Mouse (Mus musculus) neural tube, embryonic 12.5 days (tissue): ENCODE measurements at regions not wholly inside any gene's neighbourhood (a gene's known extent, or its start where the extent isn't known, plus 50 kb on each side); places are given as distances from the start of the nearest gene placed in this dataset.

Experiments
- ATAC-seq: fragments of 200-750 bp; cut with Nextera tagmentation; 2 replicates; pipeline ENCODE4 v1.8.0; 2017; ENCODE audit warnings: low read depth, mild to moderate bottlenecking, moderate TSS enrichment, moderate library complexity; ENCODE audit not compliant: low FRiP score
- H3K27ac ChIP-seq: fragments of 300-500 bp; sonication (generic); 2 replicates; pipeline ENCODE4 v1.5.1; 2016
- H3K27me3 ChIP-seq: fragments of 300-500 bp; sonication (generic); replicated peaks from 2 replicates; pipeline ENCODE4 v1.6.1; 2016; ENCODE audit warnings: mild to moderate bottlenecking
- H3K36me3 ChIP-seq: fragments of 300-500 bp; sonication (generic); 2 replicates; pipeline ENCODE4 v1.6.1; 2016; ENCODE audit warnings: mild to moderate bottlenecking
- H3K4me1 ChIP-seq: fragments of 300-500 bp; sonication (generic); 2 replicates; pipeline ENCODE4 v1.6.1; 2016
- H3K4me2 ChIP-seq: fragments of 300-500 bp; sonication (generic); replicated peaks from 2 replicates; pipeline ENCODE4 v1.6.1; 2016; ENCODE audit warnings: mild to moderate bottlenecking
- H3K4me3 ChIP-seq: fragments of 300-500 bp; sonication (generic); 2 replicates; pipeline ENCODE4 v1.5.1; 2016
- H3K9ac ChIP-seq: fragments of 300-500 bp; sonication (generic); 2 replicates; pipeline ENCODE4 v1.6.1; 2016; ENCODE audit warnings: mild to moderate bottlenecking
- H3K9me3 ChIP-seq: fragments of 300-500 bp; sonication (generic); 2 replicates; pipeline ENCODE4 v1.6.1; 2016; ENCODE audit warnings: mild to moderate bottlenecking
- WGBS: fragments of 180-500 bp; shearing (Covaris S2); methylation state at CpG from one replicate; pipeline ENCODE4 v1.1.7; 2016; 5-methylcytosine and 5-hydroxymethylcytosine counted together

DNA sequence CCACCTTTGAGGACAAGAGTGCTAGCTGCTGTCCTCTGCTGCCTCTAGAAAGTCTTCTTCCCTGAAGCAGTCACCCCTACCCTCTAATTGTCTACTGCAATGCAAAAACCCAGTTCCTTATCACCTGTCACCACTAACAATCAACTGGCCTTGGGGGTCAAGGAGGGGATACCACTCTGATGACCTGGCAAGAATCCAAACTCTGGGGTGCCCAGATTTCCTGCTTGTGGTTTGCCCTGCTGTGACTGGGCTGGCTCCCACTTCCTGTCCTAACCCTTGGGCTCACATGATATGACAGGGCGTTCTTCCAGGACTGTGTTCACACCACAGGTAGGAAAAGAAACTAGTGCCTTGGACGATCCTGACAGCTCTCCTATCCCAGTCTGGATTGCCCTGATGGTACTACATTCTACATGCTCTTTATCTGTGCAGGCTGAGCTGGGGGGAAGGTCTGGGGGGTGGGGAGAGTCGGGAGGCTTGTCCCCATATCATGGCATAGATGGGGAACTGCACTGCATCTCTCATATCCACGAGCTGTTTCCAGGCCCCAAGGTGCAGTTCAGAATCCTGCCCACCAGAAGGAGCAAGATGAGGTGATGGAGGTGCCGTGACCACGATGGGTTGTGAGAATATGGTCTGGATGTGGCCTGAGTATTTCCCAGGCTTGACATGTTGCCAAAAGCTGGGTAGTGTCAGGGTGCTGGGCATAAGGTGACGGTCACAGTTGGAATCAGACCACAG, 81.0 kb downstream of the Maf start:
- H3K27ac ChIP-seq = no peak overlapping the region
- WGBS = 91% methylated on average over 7 of the region's 7 CpGs

DNA sequence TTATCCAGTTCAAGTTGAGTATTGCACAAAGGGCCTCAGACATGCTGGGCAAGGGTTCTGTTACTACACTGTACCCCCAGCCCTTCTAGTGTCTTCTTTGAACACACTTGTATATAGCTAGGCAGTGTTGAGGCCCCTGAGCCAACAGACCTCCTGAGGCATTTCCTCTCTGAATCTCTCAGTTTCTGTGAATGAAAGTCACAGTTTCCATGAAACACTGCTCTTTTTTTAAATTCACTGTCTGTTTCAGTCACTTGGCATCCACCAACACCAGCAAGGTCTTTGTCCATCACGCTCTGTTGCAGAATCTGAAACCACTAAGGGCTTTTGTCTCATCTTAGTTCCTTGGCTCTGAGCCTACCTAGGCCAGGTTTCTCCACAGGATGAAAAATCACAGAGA, 82.5 kb downstream of the Maf start:
- Histone ChIP-seq H3K4me3 (no peak overlapping the region), H3K9me3 (no peaks in the 10 kb centered on the region), H3K4me2 (no peak overlapping the region), H3K9ac (no peak overlapping the region), H3K4me1 (no peaks in the 10 kb centered on the region), H3K36me3 (no peaks in the 10 kb centered on the region), H3K27ac (no peak overlapping the region), H3K27me3 (no peaks in the 10 kb centered on the region)
- WGBS = 90% methylated on average over 1 of the region's 1 CpGs
- ATAC-seq = no peak

More for the DNA sequence above, 81.0 kb downstream of the Maf start:
- no peak overlapping the region for H3K4me3 ChIP-seq
- no peaks in the 10 kb centered on the region for H3K27me3 ChIP-seq
- no peak overlapping the region for H3K9ac ChIP-seq
- H3K4me1 ChIP-seq = no peaks in the 10 kb centered on the region
- no peaks in the 10 kb centered on the region for H3K9me3 ChIP-seq
- H3K36me3 ChIP-seq = no peaks in the 10 kb centered on the region
- ATAC-seq = no peak
- H3K4me2 ChIP-seq = no peak overlapping the region

DNA sequence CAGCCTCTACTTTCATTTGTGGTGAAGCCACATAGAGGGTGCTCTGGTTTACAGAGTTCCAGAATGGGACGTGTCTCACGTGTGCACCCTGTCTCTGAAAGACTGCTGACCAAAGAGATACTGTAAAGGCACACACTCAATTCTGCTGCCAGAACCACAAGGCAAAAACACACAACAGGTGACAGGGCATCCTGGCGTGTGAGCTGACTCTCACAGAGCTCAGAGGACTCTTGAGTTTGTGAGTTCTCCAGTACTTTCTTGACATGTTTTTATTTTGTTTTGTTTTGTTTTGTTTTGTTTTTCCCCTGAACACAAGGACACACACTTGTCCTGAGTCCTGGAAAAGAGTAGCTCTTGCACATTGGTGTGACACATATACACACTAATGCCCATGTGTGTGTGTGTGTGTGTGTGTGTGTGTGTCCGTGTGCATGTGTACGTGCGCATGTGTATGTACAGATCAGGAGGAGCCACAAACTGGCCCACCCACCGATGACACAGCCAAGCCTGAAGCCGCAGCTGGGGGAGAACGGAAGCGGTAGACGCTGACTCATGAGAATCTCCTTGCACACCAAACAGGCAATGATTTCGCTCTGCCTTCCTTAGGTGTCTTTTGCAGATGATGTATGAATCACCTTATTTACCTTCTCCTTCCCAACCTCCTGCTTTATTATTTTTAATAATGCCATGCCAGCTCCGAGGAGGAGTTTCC, 89.4 kb downstream of the Maf start:
- Histone ChIP-seq H3K27ac (no peak overlapping the region), H3K36me3 (no peaks in the 10 kb centered on the region), H3K4me2 (no peak overlapping the region), H3K9ac (no peak overlapping the region), H3K4me3 (no peak overlapping the region), H3K9me3 (no peaks in the 10 kb centered on the region), H3K27me3 (no peaks in the 10 kb centered on the region), H3K4me1 (no peaks in the 10 kb centered on the region)
- ATAC-seq = no peak
- WGBS = 87% methylated on average over 13 of the region's 13 CpGs

DNA sequence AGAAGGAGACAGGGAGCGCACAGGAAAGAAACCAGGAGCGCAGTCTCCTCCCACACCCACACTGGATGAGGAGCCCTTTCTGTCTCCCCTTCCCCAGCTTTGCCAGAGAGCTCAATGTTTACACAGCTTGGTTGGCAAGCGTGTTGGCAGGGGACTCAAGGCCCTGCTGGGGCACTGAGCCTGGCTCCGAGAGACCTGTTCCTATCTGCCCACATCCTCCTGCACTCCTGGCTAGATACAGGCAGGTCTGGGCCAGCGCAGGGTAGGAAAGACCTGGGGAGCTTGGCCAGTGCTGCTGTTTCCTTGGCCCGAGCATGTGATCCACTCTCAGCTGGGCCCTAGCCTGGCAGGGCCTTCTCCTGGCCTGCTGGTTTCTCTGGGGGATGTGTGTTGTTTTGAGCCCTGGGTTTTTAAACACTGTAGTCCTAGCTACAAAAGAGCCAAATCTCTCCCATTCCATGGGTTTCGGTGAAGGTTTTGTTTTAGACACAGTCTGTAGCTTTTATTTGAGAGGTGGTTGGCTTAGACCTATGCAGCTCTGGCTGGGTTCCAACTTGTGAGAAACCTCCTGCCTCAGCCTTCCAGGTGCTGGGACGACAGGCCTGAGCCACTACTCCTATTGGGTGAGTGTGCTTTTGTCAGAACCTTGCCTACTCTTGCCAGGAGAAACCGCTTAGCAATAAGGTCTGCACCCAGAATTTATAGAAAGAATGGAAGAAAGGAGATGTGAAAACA, 90.6 kb downstream of the Maf start:
- Histone ChIP-seq H3K36me3 (no peaks in the 10 kb centered on the region), H3K4me3 (no peak overlapping the region), H3K9me3 (no peaks in the 10 kb centered on the region), H3K27ac (no peak overlapping the region), H3K4me2 (no peak overlapping the region), H3K9ac (no peak overlapping the region), H3K4me1 (no peaks in the 10 kb centered on the region), H3K27me3 (no peaks in the 10 kb centered on the region)
- 87% methylated on average over 9 of the region's 9 CpGs for whole genome bisulfite sequencing
- no peak for ATAC-seq

DNA sequence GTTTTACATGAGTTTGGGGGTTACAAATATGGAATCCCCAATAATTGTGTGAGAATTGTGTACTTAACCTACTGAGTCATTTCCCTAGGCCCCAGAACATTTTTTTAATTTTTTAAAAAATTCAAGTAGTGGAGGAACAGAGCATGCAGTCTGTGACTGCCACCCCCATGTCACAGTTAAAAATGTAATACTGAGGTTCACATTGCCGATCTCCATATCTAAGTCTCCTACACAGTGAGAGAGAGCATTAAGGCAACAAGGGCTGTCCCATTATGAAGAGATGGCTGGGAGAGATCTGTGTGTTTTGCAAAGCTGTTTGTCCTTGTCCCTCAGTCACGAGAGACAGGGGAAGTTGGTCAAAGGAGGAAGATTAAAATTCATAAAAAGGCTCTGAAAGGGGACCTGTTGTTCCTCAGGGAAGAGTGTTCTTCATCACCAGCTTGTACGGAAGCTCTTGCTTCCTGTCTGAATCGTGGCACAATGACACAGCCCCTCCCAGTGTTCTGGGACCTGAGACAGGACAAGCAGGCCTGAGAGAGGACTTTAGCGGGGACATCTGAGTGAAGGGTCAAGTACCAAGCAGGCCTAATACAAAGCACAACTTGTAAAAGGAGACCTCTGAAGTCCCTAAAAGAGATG, 93.5 kb downstream of the Maf start:
- H3K9me3 ChIP-seq = no peaks in the 10 kb centered on the region
- H3K4me3 ChIP-seq = no peak overlapping the region
- H3K27me3 ChIP-seq = no peaks in the 10 kb centered on the region
- H3K9ac ChIP-seq = no peak overlapping the region
- H3K27ac ChIP-seq = no peak overlapping the region
- no peak overlapping the region for H3K4me2 ChIP-seq
- 77% methylated on average over 5 of the region's 5 CpGs for WGBS
- no peaks in the 10 kb centered on the region for H3K36me3 ChIP-seq
- no peak for ATAC-seq
- no peaks in the 10 kb centered on the region for H3K4me1 ChIP-seq

DNA sequence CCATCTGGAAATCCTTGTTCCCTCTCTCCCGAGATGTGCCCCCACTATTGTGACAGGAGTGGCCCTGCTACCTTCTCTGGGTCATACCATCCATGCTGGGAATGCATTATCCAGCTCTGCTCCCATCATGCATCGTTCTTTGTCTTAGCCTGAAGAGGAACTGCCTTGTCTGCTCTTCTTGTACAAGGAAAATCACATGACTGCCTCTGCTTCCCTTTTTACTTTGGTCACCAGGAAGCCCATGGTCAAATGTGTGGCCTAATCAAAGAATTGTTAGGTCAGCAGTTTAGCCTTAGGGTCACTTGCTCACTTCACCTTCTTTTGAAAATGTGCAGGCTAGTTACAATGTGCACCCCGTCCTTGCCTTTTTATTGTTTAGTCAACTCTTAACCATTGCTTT, 95.5 kb downstream of the Maf start:
- 73% methylated on average over 3 of the region's 3 CpGs for WGBS
- no peak for ATAC-seq

DNA sequence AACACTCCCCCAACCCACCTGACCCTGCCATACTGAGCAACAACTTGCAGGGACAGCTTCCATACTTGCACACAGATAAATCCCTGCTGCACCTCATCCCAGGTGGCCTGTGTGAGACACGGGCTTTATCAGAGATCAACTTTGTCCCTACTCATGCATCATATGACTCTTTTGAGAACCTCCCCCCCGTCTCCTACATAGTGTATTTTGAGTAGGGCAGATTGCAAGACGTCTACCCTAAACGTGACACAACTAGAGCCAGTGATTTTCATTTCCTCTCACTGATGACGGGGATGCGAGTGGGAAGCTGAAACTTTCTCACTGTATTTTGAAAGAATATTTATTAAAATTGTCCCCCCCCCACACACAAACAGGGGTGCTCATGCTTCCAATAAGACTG, 107.8 kb downstream of the Maf start:
- 84% methylated on average over 6 of the region's 6 CpGs for WGBS
- H3K4me3 ChIP-seq = no peak overlapping the region
- no peaks in the 10 kb centered on the region for H3K4me1 ChIP-seq

More for the DNA sequence above, 95.5 kb downstream of the Maf start:
- no peaks in the 10 kb centered on the region for H3K36me3 ChIP-seq
- H3K4me1 ChIP-seq = no peaks in the 10 kb centered on the region
- H3K4me2 ChIP-seq = no peak overlapping the region
- H3K9me3 ChIP-seq = no peaks in the 10 kb centered on the region
- H3K4me3 ChIP-seq = no peak overlapping the region
- H3K27me3 ChIP-seq = no peaks in the 10 kb centered on the region
- H3K27ac ChIP-seq = no peak overlapping the region
- H3K9ac ChIP-seq = no peak overlapping the region

DNA sequence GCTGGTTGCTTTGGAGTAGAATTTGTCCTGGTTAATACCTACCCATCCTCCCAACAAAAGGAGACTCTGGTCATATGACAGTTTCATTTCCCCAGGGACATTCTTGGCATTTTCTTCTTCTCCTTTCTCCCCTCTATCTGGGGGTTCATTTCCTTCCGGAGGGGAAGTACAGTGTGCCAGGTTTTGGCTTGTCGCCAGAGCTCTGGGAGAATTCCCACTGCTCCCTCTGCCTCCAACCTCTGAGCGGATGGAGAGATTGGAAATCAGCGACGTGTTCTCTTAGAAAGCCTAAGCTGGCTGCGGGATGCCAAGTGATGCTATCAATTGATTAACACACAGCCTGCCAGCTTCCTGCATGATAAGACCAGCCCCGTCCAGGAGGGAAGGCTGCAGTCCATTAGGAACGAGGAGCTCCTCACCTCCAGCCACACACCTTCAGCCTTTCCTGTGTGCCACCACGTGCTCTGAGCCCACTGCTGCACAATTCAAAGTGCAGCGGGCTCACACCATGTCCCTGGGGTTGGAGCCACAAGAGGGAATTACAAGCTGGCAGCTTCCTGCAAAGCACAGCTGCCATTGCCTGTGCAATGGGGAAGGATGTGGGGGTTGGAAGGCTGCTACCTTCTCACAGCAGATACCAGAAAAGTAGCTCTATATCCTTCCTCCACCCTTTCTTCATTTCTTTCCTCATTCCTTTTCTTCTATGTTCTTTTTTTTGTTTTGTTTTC, 110.2 kb downstream of the Maf start:
- ATAC-seq = no peak
- WGBS = 68% methylated on average over 10 of the region's 10 CpGs
- Histone ChIP-seq H3K9ac (no peak overlapping the region), H3K4me2 (no peak overlapping the region), H3K4me1 (no peaks in the 10 kb centered on the region), H3K9me3 (no peaks in the 10 kb centered on the region), H3K27ac (no peak overlapping the region), H3K36me3 (no peaks in the 10 kb centered on the region), H3K27me3 (no peaks in the 10 kb centered on the region), H3K4me3 (no peak overlapping the region)

More for the DNA sequence above, 107.8 kb downstream of the Maf start:
- H3K4me2 ChIP-seq = no peak overlapping the region
- no peak overlapping the region for H3K9ac ChIP-seq
- H3K36me3 ChIP-seq = no peaks in the 10 kb centered on the region
- H3K9me3 ChIP-seq = no peaks in the 10 kb centered on the region
- H3K27me3 ChIP-seq = no peaks in the 10 kb centered on the region
- ATAC-seq = no peak
- no peak overlapping the region for H3K27ac ChIP-seq

DNA sequence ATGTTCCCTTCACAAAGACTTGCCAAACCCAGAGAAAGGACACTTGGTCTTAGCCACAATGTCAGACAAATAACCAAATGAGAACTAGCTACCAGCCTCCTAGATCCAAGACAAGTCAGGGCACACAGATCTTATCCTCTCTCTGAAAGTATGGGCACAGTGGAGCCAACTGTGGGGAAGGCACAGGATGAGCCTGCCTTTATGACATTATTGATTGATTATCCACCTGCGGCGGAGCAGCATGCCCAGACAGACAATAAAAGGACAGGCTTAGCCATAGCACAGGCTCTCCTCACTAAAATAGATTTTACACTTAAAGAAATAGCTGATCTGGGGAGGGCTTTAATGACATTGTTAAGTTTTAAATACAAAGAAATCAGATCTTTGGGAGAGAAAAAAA, 117.9 kb downstream of the Maf start:
- Histone ChIP-seq H3K27ac (no peak overlapping the region), H3K4me3 (no peak overlapping the region), H3K4me2 (no peak overlapping the region), H3K9me3 (no peaks in the 10 kb centered on the region), H3K36me3 (no peaks in the 10 kb centered on the region), H3K9ac (no peak overlapping the region), H3K27me3 (no peaks in the 10 kb centered on the region), H3K4me1 (no peaks in the 10 kb centered on the region)
- ATAC-seq = no peak
- WGBS = 85% methylated on average over 2 of the region's 2 CpGs

DNA sequence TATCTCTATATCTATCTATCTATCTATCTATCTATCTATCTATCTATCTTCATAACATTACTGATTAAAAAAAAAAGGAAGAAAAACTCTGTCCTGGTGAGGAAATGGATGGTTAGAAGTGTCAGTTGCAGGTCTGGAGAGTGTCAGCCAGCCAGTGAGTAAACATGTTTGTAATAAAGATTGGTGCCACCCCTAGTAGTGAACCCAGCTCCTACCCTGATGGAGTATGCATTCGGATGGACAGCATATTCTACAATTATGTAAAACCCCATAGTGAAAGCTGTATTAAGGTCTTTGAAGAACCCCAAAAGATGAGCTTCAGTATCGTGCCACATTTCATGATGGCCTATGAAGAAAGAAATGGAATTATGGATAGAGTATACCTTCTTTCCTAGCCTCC, 118.5 kb downstream of the Maf start:
- no peaks in the 10 kb centered on the region for H3K27me3 ChIP-seq
- H3K9me3 ChIP-seq = no peaks in the 10 kb centered on the region
- 0 out of 2 replicates have a peak, but pooled peaks cover 2% of the 10 kb centered on the region for H3K4me1 ChIP-seq
- no peak overlapping the region for H3K9ac ChIP-seq
- no peaks in the 10 kb centered on the region for H3K36me3 ChIP-seq
- no peak overlapping the region for H3K4me3 ChIP-seq
- no peak overlapping the region for H3K4me2 ChIP-seq
- no peak for ATAC-seq
- 87% methylated on average over 2 of the region's 2 CpGs for WGBS
- no peak overlapping the region for H3K27ac ChIP-seq

DNA sequence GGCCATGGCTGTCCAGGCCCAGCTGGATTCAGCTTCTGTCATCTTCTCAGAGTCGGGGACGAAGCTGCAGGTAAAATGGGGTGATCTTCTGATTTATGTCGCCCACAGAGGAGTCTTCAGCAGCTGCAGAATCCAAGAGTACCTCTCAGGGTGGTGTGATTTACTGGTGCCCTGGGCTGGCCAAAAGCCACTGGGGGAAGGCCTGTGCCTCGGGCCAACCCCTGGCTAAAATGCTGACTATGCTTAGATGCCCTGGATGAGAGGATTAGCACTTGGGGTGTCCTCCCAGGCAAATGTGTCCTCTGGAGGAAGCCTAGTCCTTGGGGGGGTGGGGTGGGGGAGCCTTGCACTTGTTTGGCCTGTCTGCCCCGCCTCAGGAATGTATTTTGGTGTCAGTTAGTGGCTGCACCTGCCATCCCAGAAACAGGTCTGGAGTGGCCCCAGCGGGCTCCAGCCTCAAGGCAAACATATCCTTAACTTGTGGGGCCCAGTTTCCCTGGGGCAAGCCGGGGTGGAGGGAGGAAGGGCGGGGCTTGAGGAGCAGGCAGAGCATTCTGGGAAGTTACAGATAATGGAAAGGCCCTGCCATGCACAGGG, 123.2 kb downstream of the Maf start:
- H3K4me3 ChIP-seq = no peak overlapping the region
- H3K4me2 ChIP-seq = no peak overlapping the region
- no peaks in the 10 kb centered on the region for H3K9me3 ChIP-seq
- no peak overlapping the region for H3K9ac ChIP-seq
- H3K27me3 ChIP-seq = no peaks in the 10 kb centered on the region
- H3K36me3 ChIP-seq = no peaks in the 10 kb centered on the region
- 68% methylated on average over 8 of the region's 8 CpGs for WGBS
- no peak for ATAC-seq
- 0 out of 2 replicates have a peak, but pooled peaks cover 2% of the 10 kb centered on the region for H3K4me1 ChIP-seq
- H3K27ac ChIP-seq = no peak overlapping the region
